Mouse (Mus musculus): ENCODE measurements around the gene Tbc1d30.

The Tbc1d30 gene

GRCm38 (mm10) chr10:121365781-121366272 is 14.7 kb upstream of the Tbc1d30 start:
- DNase-seq (ENCODE audit: low spot score in 2 of 2): no peak

GRCm38 (mm10) chr10:121364801-121365564 is 13.9 kb upstream of the Tbc1d30 start, which contains the start of gene Gns:
Gns (plus strand) TSS chr10:121365090.
- peak; percentile 67 to 81 for DNase-seq (ENCODE audit: low spot score in 2 of 2)

- no peak for DNase-seq (ENCODE audit: low spot score in 2 of 2)
Measured at GRCm38 (mm10) chr10:121364306-121364705, 13.2 kb upstream of the Tbc1d30 start.

DNA sequence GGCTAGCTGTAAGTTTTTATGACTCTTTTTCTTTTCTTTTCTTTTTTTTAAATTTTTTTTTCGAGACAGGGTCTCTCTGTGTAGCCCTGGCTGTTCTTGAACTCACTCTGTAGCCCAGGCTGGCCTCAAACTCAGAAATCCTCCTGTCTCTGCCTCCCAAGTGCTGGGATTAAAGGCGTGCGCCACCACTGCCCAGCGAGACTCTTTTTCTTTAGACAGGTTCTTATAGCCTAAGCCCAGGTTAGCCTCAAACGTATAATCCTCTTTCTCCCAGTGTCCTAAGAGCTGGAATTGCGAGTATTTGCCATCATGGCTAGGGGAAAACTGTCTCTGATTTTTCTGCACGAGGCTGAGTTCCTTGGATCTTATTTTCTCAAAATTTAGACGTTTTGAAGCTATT is 12.1 kb upstream of the Tbc1d30 start:
- no peak for DNase-seq (ENCODE audit: low spot score in 2 of 2)

- no peak for DNase-seq (ENCODE audit: low spot score in 2 of 2)
Measured at GRCm38 (mm10) chr10:121360358-121360757, 9.3 kb upstream of the Tbc1d30 start.

GRCm38 (mm10) chr10:121351692-121352290 is 713 bp upstream of the Tbc1d30 start:
- DNase-seq (ENCODE audit: low spot score in 2 of 2): peak in 1 of 2 experiments; percentile 9

- peak in 1 of 2 experiments; percentile 57 for DNase-seq (ENCODE audit: low spot score in 2 of 2)
Measured at GRCm38 (mm10) chr10:121350357-121351065, 567 bp downstream of the Tbc1d30 start.

DNA sequence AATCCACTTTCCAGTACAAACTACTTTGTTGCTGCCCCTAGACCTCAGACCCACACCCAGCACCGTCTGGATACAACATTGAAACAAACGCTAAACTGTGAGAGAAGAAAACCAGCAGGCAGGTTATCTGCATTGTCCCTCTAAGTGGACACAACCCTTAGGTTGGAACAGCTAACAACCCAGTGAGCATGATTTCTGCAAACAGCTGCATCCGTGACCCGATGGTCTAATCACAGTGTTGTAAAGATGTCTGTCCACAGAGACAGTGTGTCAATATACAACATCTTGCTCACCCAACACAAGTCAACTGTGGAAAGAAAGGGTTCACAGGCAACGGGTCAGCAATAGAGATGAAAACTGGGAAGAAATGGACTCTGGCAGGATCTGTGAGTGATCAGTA is 1.8 kb downstream of the Tbc1d30 start:
- DNase-seq (ENCODE audit: low spot score in 2 of 2): no peak

GRCm38 (mm10) chr10:121343867-121344266 is 7.2 kb downstream of the Tbc1d30 start:
- DNase-seq (ENCODE audit: low spot score in 2 of 2): no peak

- no peak for DNase-seq (ENCODE audit: low spot score in 2 of 2)
Measured at GRCm38 (mm10) chr10:121342260-121342659, 8.8 kb downstream of the Tbc1d30 start.

DNA sequence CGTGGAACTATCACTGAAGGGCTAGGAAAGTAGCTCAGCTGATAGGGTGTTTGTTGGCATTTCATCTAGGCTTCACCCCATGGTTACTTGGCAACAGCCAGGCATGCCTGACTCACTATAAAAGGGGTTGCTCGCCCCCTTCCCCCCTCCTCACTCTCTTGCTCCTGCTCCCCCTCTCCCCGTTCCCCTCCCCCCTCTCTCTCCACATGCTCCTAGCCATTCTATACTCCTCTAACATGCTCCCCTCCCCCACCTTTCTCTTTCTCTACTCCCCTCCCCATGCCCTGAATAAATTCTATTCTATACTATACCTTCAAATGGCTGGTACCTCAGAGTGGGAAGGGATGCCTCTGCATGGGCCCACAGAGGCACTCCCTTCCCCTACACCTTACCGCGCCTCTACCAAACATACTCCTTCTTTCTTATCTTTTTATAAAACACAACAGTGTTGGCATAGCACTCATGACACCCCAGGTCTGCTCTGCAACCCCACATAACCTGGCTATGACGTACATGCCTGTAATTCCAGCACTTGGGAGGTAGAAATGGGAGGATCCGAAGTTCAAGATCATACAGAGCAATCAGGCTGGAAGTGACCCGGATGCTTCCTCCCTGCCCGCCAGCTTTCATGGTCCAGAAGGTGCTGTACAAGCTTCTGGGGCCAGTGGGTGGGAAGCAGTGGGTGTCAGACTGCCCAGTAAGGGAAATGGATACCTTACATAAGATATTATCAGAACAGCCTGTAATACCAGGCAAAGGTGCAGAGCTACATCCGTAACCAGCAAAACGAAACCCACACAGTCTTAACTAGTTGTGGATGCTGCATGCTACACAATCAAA is 10.1 kb downstream of the Tbc1d30 start:
- DNase-seq (ENCODE audit: low spot score in 2 of 2): no peak

GRCm38 (mm10) chr10:121336536-121336935 is 14.5 kb downstream of the Tbc1d30 start:
- DNase-seq (ENCODE audit: low spot score in 2 of 2): peak; percentile 12 to 19

DNA sequence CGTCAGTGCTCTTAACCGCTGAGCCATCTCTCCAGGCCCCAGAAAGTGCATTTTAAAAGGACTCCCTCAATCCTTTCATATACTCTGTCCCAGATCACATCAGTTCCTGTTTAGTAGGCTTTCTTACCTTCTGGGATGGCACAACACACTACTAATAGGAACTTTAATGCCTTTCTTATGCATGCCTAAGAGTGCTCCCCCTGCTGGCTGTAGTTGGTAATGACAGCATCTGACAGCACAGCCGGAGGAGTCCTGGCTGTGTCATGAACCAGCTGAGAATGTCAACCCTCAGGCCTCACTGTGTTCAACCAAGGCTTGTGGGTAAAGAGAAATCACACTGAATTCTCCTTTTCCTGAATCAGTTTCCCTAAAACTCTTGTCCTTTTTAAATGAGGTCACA is 16.5 kb downstream of the Tbc1d30 start:
- peak; percentile 27 to 39 for DNase-seq (ENCODE audit: low spot score in 2 of 2)

GRCm38 (mm10) chr10:121330940-121331339 is 20.1 kb downstream of the Tbc1d30 start:
- DNase-seq (ENCODE audit: low spot score in 2 of 2): peak; percentile 29 to 64

DNA sequence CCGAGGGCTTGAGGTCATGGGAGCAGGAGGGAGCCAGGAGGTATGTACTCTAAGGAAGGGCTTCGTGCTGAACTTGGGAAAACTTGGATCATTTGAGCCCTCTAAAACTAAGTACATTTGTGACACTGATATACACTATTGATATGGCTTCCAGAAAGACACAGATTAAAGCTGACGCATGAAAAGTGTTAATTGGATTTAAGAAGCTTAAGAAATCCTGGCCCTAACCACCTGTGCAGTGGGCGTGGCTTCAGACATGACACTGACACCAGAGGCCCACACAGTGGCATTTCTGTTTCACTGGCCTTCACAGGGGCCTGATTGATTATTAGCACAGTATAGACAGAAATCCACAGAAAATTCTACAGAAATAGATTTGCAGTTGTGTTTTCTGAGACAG is 21.5 kb downstream of the Tbc1d30 start:
- DNase-seq (ENCODE audit: low spot score in 2 of 2): no peak

DNA sequence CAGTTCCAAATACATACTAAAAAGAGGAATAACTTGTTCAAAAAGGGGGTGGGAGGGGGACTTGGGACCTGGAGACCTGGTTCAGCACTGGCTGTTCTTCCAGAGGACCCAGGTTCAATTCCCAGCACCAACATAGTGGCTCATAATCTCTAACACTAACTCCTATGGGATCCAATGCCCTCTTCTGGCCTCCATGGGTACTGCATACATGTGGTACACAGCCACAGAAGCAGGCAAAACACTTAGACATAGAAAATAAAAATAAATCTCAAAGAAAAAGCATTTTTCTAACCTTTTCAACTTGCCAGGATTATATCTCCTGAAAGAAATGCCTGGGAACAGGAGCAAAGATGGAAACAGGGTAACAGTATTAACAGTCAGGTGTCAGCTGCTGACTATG is 24.9 kb downstream of the Tbc1d30 start:
- no peak for DNase-seq (ENCODE audit: low spot score in 2 of 2)

- no peak for DNase-seq (ENCODE audit: low spot score in 2 of 2)
Measured at GRCm38 (mm10) chr10:121323493-121323892, 27.6 kb downstream of the Tbc1d30 start.

GRCm38 (mm10) chr10:121318397-121318950 is 32.6 kb downstream of the Tbc1d30 start:
- no peak for DNase-seq (ENCODE audit: low spot score in 2 of 2)

- DNase-seq (ENCODE audit: low spot score in 2 of 2): no peak
Measured at GRCm38 (mm10) chr10:121316361-121316760, 34.7 kb downstream of the Tbc1d30 start.

- no peak for DNase-seq (ENCODE audit: low spot score in 2 of 2)
Measured at GRCm38 (mm10) chr10:121315321-121316283, 35.5 kb downstream of the Tbc1d30 start.
